Mouse (Mus musculus): ENCODE measurements around the gene Cenps. TPM values are rescaled to one million over a fixed set of nuclear protein-coding genes. Genes with fewer than 3 reads are reported as not detected.

Gene Cenps
- polyA plus RNA-seq, 1 experiment from 2014 or later: 4.9 TPM

GRCm38 (mm10) chr4:149091364-149091763 is 46.1 kb downstream of the Cenps start:
- TF ChIP-seq CTCF (IDR thresholded peaks at IDR 0.05): no peak
- TF ChIP-seq EP300 (IDR thresholded peaks at IDR 0.05): no peak
- DNase-seq (ENCODE audit: low spot score) (no peak), ATAC-seq (no peak)
- Histone ChIP-seq H3K4me2 (replicated peaks; ENCODE audit: low read depth, low read length) (no peak overlapping the region), H3K4me1 (ENCODE audit: insufficient read depth, low read depth, low read length) (no peaks in the 10 kb centered on the region), H3K9ac (replicated peaks; ENCODE audit: low read depth) (no peak overlapping the region), H3K4me3 (ENCODE audit: low read depth, low read length) (no peak overlapping the region), H3K9me3 (ENCODE audit: low read length) (no peaks in the 10 kb centered on the region), H3K27me3 (replicated peaks; ENCODE audit: insufficient read depth, low read length) (no peaks in the 10 kb centered on the region), H3K36me3 (ENCODE audit: insufficient read depth, low read length) (no peaks in the 10 kb centered on the region), H3K27ac (ENCODE audit: low read length) (no peak overlapping the region)
- 89% methylated on average over 8 of the region's 8 CpGs for WGBS

DNA sequence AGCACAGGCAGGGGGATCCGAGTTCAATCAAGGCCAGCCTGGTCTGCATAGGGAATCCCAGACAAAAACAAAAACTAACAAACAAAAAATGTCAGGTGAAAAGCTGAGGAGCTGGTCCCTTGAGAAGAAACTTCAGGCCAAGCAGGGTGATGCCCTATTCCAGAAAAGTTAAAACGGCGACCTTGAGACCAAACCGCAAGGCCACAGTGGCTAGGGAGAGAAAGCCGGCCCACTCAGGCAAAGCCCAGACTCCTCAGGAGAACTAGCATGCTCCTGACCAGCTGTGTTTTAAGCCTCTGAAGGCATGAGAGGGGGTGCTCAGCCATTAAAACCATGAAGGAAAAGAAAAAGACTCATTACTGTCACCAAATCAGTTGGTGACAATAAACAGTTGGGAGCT is 52.0 kb downstream of the Cenps start:
- TF ChIP-seq EP300 (IDR thresholded peaks at IDR 0.05) (no peak), CTCF (IDR thresholded peaks at IDR 0.05) (no peak)
- Histone ChIP-seq H3K27me3 (replicated peaks; ENCODE audit: insufficient read depth, low read length) (no peaks in the 10 kb centered on the region), H3K9ac (replicated peaks; ENCODE audit: low read depth) (no peak overlapping the region), H3K4me3 (ENCODE audit: low read depth, low read length) (no peak overlapping the region), H3K4me2 (replicated peaks; ENCODE audit: low read depth, low read length) (no peak overlapping the region), H3K9me3 (ENCODE audit: low read length) (no peaks in the 10 kb centered on the region), H3K27ac (ENCODE audit: low read length) (no peak overlapping the region), H3K36me3 (ENCODE audit: insufficient read depth, low read length) (no peaks in the 10 kb centered on the region), H3K4me1 (ENCODE audit: insufficient read depth, low read depth, low read length) (peaks cover 4% of the 10 kb centered on the region; the same call in 1 of the 2 replicates)
- no peak for ATAC-seq
- DNase-seq (ENCODE audit: low spot score): no peak
- WGBS: 83% methylated on average over 5 of the region's 5 CpGs

GRCm38 (mm10) chr4:149081528-149081927 is 55.9 kb downstream of the Cenps start:
- DNase-seq (ENCODE audit: low spot score) (peak; percentile 81), ATAC-seq (peak; percentile 84)
- Histone ChIP-seq H3K4me3 (ENCODE audit: low read depth, low read length) (no peak overlapping the region), H3K36me3 (ENCODE audit: insufficient read depth, low read length) (no peaks in the 10 kb centered on the region), H3K27me3 (replicated peaks; ENCODE audit: insufficient read depth, low read length) (no peaks in the 10 kb centered on the region), H3K4me2 (replicated peaks; ENCODE audit: low read depth, low read length) (peak overlapping the region; percentile 27; the same call in 1 of the 2 replicates), H3K4me1 (ENCODE audit: insufficient read depth, low read depth, low read length) (peaks cover 4% of the 10 kb centered on the region; the same call in 1 of the 2 replicates), H3K9ac (replicated peaks; ENCODE audit: low read depth) (no peak overlapping the region), H3K27ac (ENCODE audit: low read length) (no peak overlapping the region), H3K9me3 (ENCODE audit: low read length) (no peaks in the 10 kb centered on the region)
- TF ChIP-seq EP300 (IDR thresholded peaks at IDR 0.05): no peak
- peak; percentile 6; the same call in 1 of the 2 replicates for TF ChIP-seq CTCF (IDR thresholded peaks at IDR 0.05)
- 42% methylated on average over 17 of the region's 17 CpGs for WGBS

- no peak for ATAC-seq
- H3K9me3 ChIP-seq (ENCODE audit: low read length): no peaks in the 10 kb centered on the region
- H3K27ac ChIP-seq (ENCODE audit: low read length): no peak overlapping the region
- H3K4me3 ChIP-seq (ENCODE audit: low read depth, low read length): no peak overlapping the region
- WGBS: 83% methylated on average over 8 of the region's 8 CpGs
- no peaks in the 10 kb centered on the region for H3K27me3 ChIP-seq (replicated peaks; ENCODE audit: insufficient read depth, low read length)
- H3K36me3 ChIP-seq (ENCODE audit: insufficient read depth, low read length): no peaks in the 10 kb centered on the region
- no peak overlapping the region for H3K9ac ChIP-seq (replicated peaks; ENCODE audit: low read depth)
- TF ChIP-seq EP300 (IDR thresholded peaks at IDR 0.05) (no peak), CTCF (IDR thresholded peaks at IDR 0.05) (no peak)
- peaks cover 4% of the 10 kb centered on the region; the same call in 1 of the 2 replicates for H3K4me1 ChIP-seq (ENCODE audit: insufficient read depth, low read depth, low read length)
- no peak for DNase-seq (ENCODE audit: low spot score)
- H3K4me2 ChIP-seq (replicated peaks; ENCODE audit: low read depth, low read length): no peak overlapping the region
These were observed 57.3 kb downstream of the Cenps start for GRCm38 (mm10) chr4:149080111-149080510.

- Histone ChIP-seq H3K9ac (replicated peaks; ENCODE audit: low read depth) (no peak overlapping the region), H3K4me1 (ENCODE audit: insufficient read depth, low read depth, low read length) (peaks cover 4% of the 10 kb centered on the region; the same call in 1 of the 2 replicates), H3K9me3 (ENCODE audit: low read length) (no peaks in the 10 kb centered on the region), H3K27ac (ENCODE audit: low read length) (no peak overlapping the region), H3K4me2 (replicated peaks; ENCODE audit: low read depth, low read length) (no peak overlapping the region), H3K4me3 (ENCODE audit: low read depth, low read length) (no peak overlapping the region), H3K27me3 (replicated peaks; ENCODE audit: insufficient read depth, low read length) (no peaks in the 10 kb centered on the region), H3K36me3 (ENCODE audit: insufficient read depth, low read length) (no peaks in the 10 kb centered on the region)
- DNase-seq (ENCODE audit: low spot score): no peak
- ATAC-seq: no peak
- no peak for TF ChIP-seq EP300 (IDR thresholded peaks at IDR 0.05)
- no peak for TF ChIP-seq CTCF (IDR thresholded peaks at IDR 0.05)
- 68% methylated on average over 6 of the region's 6 CpGs for WGBS
These were observed 57.8 kb downstream of the Cenps start for GRCm38 (mm10) chr4:149079629-149080028.

DNA sequence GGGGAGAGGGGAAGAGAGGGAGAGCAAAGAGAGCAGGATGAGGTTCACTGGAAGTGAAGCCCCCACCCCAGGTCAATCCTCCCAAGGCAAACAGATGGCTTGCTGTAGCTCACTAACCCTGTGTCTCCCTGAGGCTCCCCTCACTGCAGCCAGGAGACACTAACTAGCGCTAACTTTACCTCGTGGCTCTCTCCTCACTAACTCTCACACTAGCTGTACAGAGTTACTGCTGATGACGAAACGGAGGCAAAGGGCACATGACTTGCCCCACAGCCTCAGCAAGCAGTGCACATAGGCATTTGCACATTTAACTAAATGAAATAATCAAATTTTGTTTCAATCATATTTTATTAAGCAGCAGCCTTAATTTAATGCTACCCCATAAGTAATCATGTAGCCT is 59.2 kb downstream of the Cenps start:
- TF ChIP-seq EP300 (IDR thresholded peaks at IDR 0.05) (no peak), CTCF (IDR thresholded peaks at IDR 0.05) (no peak)
- H3K4me3 ChIP-seq (ENCODE audit: low read depth, low read length): no peak overlapping the region
- ATAC-seq (no peak), DNase-seq (ENCODE audit: low spot score) (no peak)
- H3K4me1 ChIP-seq (ENCODE audit: insufficient read depth, low read depth, low read length): peaks cover 4% of the 10 kb centered on the region; the same call in 1 of the 2 replicates
- no peaks in the 10 kb centered on the region for H3K36me3 ChIP-seq (ENCODE audit: insufficient read depth, low read length)
- H3K27ac ChIP-seq (ENCODE audit: low read length): no peak overlapping the region
- H3K9me3 ChIP-seq (ENCODE audit: low read length): no peaks in the 10 kb centered on the region
- no peak overlapping the region for H3K9ac ChIP-seq (replicated peaks; ENCODE audit: low read depth)
- no peaks in the 10 kb centered on the region for H3K27me3 ChIP-seq (replicated peaks; ENCODE audit: insufficient read depth, low read length)
- H3K4me2 ChIP-seq (replicated peaks; ENCODE audit: low read depth, low read length): no peak overlapping the region
- WGBS: 51% methylated on average over 4 of the region's 4 CpGs

Other genes starting within 250 kb of the Cenps start
- 38.9 TPM in 2 replicates for gene Pex14, start 37.8 kb downstream of the Cenps start, polyA plus RNA-seq (2015; fragmentation: Nextera tagmentation; extraction: Ambion mirVana)
- gene Dffa, start 33.5 kb downstream of the Cenps start, polyA plus RNA-seq (2015; fragmentation: Nextera tagmentation; extraction: Ambion mirVana): 21.5 and 22.8 TPM in 2 replicates
- gene Cort, start 10.9 kb downstream of the Cenps start, polyA plus RNA-seq (2015; fragmentation: Nextera tagmentation; extraction: Ambion mirVana): 0.18 and 0.21 TPM in 2 replicates
- gene Pgd, start 29.1 kb upstream of the Cenps start, polyA plus RNA-seq (2015; fragmentation: Nextera tagmentation; extraction: Ambion mirVana): 113 and 119 TPM in 2 replicates
- gene Kif1b, start 170.1 kb upstream of the Cenps start, polyA plus RNA-seq (2015; fragmentation: Nextera tagmentation; extraction: Ambion mirVana): 35.6 and 36.7 TPM in 2 replicates

All from lung, postnatal 0 days (tissue).